Mouse (Mus musculus) left cerebral cortex, adult 2 months (tissue): ENCODE data around the gene Lrrc75a. TPM values are rescaled to one million over a fixed set of nuclear protein-coding genes. Genes with fewer than 3 reads are reported as not detected.
A peak's percentile ranks its signal among the peaks of the same experiment; 100 is the strongest.
"Not testable (repeated sequence)": the region's sequence is repeated elsewhere in the genome, so short reads cannot be mapped to it uniquely, and the experiment has no call there.

ENCODE experiments used
- DNase-seq, 2 experiments: peaks; one replicate each; pipeline ENCODE4 v3.0.0; 2021 to 2022; ENCODE audit warnings: low spot score in 2 of 2, mixed read lengths in 1 of 2; ENCODE audit errors: extremely low spot score in 1 of 2
- H3K27ac ChIP-seq: fragments of 200-600 bp; 2 replicates; pipeline ENCODE4 v1.8.1; 2022
- H3K4me3 ChIP-seq: fragments of 200-600 bp; 2 replicates; pipeline ENCODE4 v1.8.1; 2022
- CTCF ChIP-seq: fragments of 200-600 bp; IDR thresholded peaks from 2 replicates; pipeline ENCODE4 v1.8.1; 2022; ENCODE audit warnings: antibody characterized with exemption, mild to moderate bottlenecking, moderate library complexity
- intact Hi-C: fragments of 180-260 bp; cut with DNase I; formaldehyde crosslinking; loops from one replicate; pipeline ENCODE4 v1.15.1; 2025
- total RNA-seq, 2 experiments: library from RNA; stranded (reverse); gene quantifications; 2 replicates each; pipeline ENCODE4 v1.2.3; 2021

The Lrrc75a gene
- total RNA-seq, 2 experiments from 2014 or later, result 20.0 to 24.9 TPM

DNA sequence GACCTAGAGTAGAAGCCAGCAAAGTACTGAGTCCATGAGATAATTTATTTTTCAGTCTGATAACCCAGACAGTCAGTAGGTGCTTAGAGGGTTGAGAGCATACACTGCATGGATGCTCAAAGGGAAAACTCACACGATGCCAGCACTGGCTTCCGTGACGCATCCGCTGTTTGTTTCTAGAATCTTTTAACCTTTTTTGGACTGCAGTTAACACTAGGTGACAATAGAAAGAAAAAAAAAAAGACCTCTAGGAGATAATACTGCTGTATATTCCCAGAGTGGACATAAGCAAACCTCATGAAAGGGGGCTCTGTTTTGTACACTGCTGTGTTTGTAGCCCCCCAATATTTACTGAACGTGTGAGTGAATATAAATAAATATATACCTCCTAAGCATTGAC, 20.7 kb upstream of the Lrrc75a start:
- Histone ChIP-seq H3K27ac (no peak overlapping the region), H3K4me3 (no peak overlapping the region)
- TF ChIP-seq CTCF, result no peak
- intact Hi-C loops, result loop anchor here (2.0 kb wide), 1 partner anchor 20 kb away; the partner anchor contains the start of genes Lrrc75a and Mmgt2
- DNase-seq, result no peak

DNA sequence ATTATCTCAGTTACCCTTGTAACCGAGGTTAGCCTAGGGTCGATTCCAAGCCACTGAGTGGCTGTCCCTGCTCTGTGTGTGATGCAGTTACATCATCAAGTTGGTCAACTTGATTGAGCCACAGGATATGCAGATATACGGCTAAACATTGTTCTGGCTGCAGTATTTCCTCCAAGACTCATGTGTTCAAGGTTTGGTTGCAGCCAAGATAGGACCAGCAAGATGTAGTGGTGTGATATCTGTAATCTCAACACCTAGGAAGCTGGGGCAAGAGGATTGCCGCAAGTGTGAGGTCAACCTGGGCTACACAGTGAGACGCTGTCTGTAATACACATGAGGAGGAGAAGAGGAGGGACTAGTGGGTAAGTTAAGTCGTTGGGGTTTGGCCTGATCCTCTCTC, 15.9 kb upstream of the Lrrc75a start:
- DNase-seq, result no peak
- Histone ChIP-seq H3K27ac (no peak overlapping the region), H3K4me3 (no peak overlapping the region)
- TF ChIP-seq CTCF, result no peak
- intact Hi-C loops, result no loop called here

DNA sequence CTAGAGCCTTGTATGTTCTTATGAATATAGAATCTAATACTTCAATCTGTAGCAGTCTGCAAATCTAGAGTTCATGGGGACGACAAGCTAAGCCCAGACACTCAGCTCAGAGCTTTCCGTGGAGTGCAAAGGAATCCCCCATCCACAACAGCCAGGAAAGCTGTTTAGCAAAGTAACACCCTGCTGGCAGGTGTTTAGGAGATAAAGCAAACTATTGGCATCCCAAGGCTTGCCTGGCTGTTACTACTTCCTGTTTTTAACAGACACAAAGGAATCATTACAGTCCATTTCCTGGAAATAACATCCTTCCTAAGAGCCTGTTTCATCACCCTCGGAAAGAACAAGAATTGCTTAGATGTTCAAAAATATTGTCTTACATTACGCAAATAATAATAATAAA, 12.6 kb upstream of the Lrrc75a start:
- intact Hi-C loops, result no loop called here
- Histone ChIP-seq H3K4me3 (no peak overlapping the region), H3K27ac (no peak overlapping the region)
- no peak for DNase-seq
- TF ChIP-seq CTCF, result no peak

DNA sequence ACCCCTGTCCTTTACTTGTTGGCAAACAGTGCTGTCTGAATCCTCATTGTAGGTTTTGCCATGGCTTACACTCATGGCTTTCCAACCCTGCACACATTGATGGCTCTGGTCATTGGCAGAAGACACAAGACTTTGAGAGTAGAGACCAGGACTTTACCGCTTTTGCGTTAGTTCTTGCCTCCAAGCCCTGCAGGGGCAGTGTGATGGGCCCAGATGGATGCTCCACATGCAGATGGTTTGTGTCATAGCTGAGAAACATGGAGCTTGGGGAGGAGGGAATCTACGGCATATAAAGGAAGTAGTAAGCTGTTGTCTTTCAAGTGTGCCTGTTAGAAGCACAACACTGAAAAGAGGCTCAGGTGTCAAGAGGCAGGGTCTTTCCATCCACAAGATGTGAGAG, 3.8 kb upstream of the Lrrc75a start:
- intact Hi-C loops, result no loop called here
- no peak for TF ChIP-seq CTCF
- Histone ChIP-seq H3K4me3 (no peak overlapping the region), H3K27ac (no peak overlapping the region)
- DNase-seq, result no peak

DNA sequence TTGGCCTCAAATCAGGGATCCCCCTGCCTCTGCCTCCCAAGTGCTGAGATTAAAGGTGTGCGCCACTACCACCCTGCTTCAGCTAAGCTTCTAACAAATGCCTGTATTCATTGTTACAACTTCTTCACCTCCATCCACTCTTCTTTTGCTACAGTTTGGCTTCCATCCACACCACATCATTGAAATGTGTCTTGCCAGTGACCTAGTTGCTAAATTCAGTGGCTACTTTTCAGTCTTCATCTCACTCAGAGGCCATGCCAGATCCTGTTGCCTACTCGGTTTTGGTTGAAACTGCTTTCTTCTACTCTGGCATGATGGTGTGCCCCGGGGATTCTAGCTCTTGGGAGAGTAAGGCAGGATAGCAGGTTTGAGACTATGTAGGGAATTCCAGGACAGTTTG, 3.2 kb upstream of the Lrrc75a start:
- no peak overlapping the region for H3K27ac ChIP-seq
- no peak for DNase-seq
- H3K4me3 ChIP-seq, result no peak overlapping the region
- intact Hi-C loops, result no loop called here
- TF ChIP-seq CTCF, result no peak

DNA sequence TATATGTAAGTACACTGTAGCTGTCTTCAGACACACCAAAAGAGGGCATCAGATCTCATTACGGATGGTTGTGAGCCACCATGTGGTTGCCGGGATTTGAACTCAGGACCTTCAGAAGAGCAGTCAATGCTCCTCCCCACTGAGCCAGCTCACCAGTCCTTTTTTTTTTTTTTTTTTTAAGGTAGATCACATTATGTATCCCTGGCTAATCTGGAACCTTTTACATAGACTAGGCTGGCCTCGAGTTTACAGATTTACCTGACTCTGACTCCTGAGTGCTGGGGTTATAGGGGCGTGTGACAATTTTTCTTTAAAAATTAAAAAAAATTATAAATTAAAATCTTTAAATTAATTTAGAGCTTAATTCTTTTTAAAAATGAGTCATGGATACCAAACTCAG, 1.5 kb upstream of the Lrrc75a start:
- not testable (repeated sequence) for H3K4me3 ChIP-seq, H3K27ac ChIP-seq, DNase-seq
- intact Hi-C loops, result loop anchor here (2.0 kb wide), 1 partner anchor 19 kb away; no protein-coding TSS in a partner anchor

DNA sequence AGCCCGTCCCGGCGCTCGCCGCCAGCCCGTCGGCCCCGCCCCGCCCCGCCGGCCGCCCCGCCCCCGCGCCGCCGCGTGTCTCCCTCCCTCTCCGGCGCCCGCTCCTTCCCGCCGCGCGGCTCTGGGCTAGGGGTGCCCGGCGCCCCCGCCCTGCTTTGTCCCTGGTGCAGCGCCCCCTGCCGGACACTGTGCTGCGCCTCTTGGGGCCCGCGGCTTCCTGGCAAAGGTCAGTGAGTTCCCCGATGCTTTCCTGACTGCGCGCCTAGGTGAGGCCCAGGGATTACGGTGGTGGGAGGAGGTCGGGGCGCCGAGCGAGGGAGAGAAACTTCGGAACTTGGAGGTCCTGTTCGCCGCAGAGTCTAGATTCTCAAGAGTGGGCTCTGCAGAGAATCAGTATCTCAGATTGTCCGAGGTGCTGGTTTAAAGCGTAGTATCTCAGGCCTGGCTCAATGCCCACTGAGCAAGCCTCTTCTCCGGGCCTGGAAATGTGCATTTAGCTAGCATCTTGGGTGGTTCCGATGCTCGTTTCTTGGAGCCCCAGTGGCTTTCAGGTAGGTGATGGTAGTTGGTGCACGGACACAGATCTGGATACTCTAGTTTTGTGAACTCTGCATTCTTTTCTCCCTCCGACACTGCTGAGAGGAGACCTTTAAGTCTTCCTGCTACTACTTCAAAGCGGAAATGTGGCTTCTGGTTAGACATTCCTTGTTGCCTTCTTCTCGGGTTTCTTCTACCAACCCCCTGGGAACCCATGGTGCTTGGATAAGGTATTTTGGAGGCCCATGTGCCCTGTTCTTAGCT, 468 bp upstream of the Lrrc75a start, which contains the start of gene Mmgt2:
TSS of gene Mmgt2 (plus strand) at position 74 of the 801 bp plus-strand sequence.
- peak; percentile 79 for TF ChIP-seq CTCF
- intact Hi-C loops, result loop anchor here (1.0 to 2.0 kb wide), 2 partner anchors 20 to 35 kb away; no protein-coding TSS in a partner anchor
- peak within 1 kb of the TSS; percentile 75 for H3K4me3 ChIP-seq
- H3K27ac ChIP-seq, result peak within 1 kb of the TSS; percentile 80
- DNase-seq, result peak; percentile 88 to 90

DNA sequence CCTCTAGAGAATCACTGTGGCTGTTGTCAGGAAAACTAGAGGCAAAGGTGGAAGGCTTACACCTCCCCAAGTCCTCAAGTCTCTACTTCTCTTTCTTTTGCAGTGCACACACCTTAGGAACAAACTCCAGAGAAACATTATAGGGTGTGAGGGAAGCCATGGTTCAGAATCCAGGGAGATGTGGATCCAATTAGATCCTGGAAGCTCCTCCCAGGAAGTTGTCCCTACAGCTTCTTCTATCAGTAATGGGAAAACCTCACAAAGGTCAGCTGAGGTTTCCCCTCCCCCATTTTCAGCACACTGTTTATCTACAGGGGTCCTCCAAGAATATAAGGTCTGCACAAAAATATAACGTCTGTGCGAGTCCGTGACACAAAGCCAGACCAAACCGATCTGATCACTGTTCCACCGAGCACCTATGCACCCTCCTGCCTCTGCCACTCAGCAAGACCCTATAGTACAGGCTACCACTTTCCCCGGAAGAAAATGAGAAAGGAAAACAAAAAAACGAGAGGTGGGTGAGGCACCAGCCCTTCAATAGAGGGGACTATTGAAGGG, 1.3 kb downstream of the Lrrc75a start:
- Histone ChIP-seq H3K27ac (peak overlapping the region; percentile 77; the same call in 1 of the 2 replicates), H3K4me3 (peak overlapping the region; percentile 75)
- TF ChIP-seq CTCF, result no peak
- intact Hi-C loops, result no loop called here
- DNase-seq, result no peak

DNA sequence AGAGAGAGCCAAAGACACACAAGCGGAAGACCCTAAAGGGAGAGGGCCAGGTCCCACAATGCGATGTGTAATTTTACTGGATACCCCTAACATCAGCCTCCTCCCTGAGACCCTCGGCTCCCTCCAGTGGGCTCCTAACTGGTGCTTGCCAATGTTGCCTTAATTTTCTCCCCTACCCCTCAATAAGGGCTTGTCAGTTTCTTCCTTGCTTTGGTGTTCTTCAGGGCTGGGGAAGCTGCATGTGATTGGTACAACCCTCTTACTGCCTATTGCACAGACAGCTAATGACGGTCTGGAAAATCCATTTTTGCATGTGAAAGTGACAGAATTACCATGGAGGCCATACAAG, 1.9 kb downstream of the Lrrc75a start:
- no peak for TF ChIP-seq CTCF
- no peak for DNase-seq
- intact Hi-C loops, result no loop called here
- Histone ChIP-seq H3K4me3 (peak overlapping the region; percentile 75), H3K27ac (peak overlapping the region; percentile 77; the same call in 1 of the 2 replicates)

DNA sequence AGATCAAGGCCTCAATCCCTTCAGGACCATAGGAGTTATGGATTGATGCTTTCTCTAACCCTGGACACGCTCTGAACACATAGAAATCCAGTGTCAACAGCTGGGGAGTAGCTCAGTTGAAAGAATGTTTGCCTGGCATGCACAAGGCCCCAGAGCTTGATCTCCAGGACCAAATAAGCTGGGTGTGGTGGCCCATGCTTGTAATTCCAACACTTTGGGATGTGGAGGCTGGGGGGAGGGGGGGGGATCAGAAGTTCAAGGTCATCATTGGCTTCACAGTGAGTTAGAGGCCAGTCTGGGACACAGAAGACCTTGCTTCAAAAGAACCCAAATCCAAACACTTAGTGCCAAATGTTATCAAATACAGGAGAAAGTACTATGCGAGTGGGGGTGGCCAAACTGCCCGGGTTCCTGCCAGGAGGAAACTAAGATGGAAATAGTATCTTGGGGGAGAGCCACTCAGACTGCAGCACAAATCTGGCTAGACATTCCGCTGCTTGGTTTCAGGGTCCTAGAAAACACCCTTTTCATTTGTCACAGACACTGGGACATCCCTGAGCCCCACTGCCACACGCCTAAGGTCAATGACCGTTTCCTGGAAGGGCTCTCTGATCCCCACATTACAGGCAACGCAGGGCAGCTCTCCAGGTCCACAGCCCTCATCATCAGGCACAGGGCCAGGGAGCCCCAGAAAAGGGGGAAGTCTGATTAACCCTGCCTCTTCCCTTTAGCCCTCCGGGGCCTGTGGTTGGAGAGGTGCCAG, 2.4 kb downstream of the Lrrc75a start:
- DNase-seq, result no peak
- intact Hi-C loops, result no loop called here
- peak overlapping the region; percentile 77; the same call in 1 of the 2 replicates for H3K27ac ChIP-seq
- H3K4me3 ChIP-seq, result peak overlapping the region; percentile 75
- TF ChIP-seq CTCF, result no peak

DNA sequence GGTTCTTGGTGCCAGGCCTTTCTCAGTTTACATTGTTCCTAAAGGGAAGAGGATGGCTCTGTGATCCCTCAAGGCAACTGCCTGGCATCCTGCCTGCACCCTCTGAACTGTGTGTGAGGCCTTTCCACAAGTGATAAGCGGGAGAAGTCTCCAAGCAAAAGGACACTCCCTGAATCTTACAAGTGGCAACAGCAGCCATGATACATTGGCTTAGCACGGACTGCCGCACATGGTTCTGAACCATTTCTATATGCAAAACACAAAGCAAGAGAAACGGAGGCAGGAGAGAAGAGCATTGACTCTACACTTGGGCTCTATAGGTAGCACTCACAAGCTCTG, 3.0 kb downstream of the Lrrc75a start:
- no peak overlapping the region for H3K4me3 ChIP-seq
- TF ChIP-seq CTCF, result no peak
- intact Hi-C loops, result no loop called here

More for the DNA sequence above, 3.0 kb downstream of the Lrrc75a start:
- DNase-seq, result no peak
- H3K27ac ChIP-seq, result no peak overlapping the region; the same call in 1 of the 2 replicates
